35 mouse cellular contexts compared by ENCODE assay signal in the genomic region with DNA sequence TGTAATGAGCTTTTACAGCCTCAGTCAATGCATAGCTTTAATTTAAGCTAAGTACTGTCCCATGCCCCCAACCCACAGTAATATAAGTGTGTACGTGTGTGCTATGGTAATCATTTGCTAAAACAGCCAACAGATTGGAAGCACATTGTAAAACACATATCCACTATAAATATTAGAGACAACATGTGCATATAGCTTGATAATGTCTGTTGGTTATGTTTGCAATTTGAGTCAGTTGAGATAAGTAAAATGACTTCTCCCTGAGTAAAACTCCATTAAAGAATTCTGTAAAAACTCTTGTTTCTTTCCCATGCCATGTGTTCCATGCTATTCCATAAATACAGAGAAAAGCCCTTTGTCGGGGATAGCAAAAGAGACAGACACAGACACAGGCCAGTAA. TPM values are rescaled to one million over a fixed set of nuclear protein-coding genes. Genes with fewer than 3 reads are reported as not detected.
"Had no signal": no experiment of that assay in that cellular context is flagged by ENCODE, and none has a peak within 500 bp of the region (broad histone marks: within the 10 kb centered on the region; RNA-seq: fewer than 3 reads in every experiment).

No protein-coding gene starts in this region.

- H3K4me1 ChIP-seq: intestine, embryonic 15.5 days; kidney, embryonic 15.5 days had no signal

- H3K9me3 ChIP-seq: heart, embryonic 10.5 days; heart, embryonic 12.5 days; heart, embryonic 13.5 days; heart, embryonic 15.5 days; hindbrain, embryonic 10.5 days; hindbrain, embryonic 12.5 days; hindbrain, embryonic 13.5 days; hindbrain, embryonic 15.5 days; intestine, embryonic 15.5 days; kidney, embryonic 15.5 days had no signal

- H3K36me3 ChIP-seq: heart, embryonic 10.5 days; heart, embryonic 12.5 days; heart, embryonic 13.5 days; heart, embryonic 15.5 days; hindbrain, embryonic 10.5 days; hindbrain, embryonic 12.5 days; hindbrain, embryonic 13.5 days; hindbrain, embryonic 15.5 days; intestine, embryonic 15.5 days; kidney, embryonic 15.5 days had no signal

- H3K4me2 ChIP-seq: heart, embryonic 11.5 days; heart, embryonic 12.5 days; heart, embryonic 13.5 days; heart, embryonic 15.5 days; hindbrain, embryonic 12.5 days; hindbrain, embryonic 13.5 days; hindbrain, embryonic 14.5 days; hindbrain, embryonic 15.5 days; intestine, embryonic 15.5 days; kidney, embryonic 15.5 days had no signal

- H3K9ac ChIP-seq: heart, embryonic 12.5 days; heart, embryonic 13.5 days; heart, embryonic 15.5 days; hindbrain, embryonic 12.5 days; hindbrain, embryonic 13.5 days; hindbrain, embryonic 14.5 days; hindbrain, embryonic 15.5 days; intestine, embryonic 15.5 days; kidney, embryonic 15.5 days had no signal

- H3K27me3 ChIP-seq: heart, embryonic 12.5 days; heart, embryonic 13.5 days; heart, embryonic 15.5 days; hindbrain, embryonic 12.5 days; intestine, embryonic 15.5 days; kidney, embryonic 15.5 days had no signal

- DNase-seq: heart, postnatal 10 days; heart, postnatal 14 days; heart, postnatal 36 days; heart, postnatal 4 days; kidney, adult 18-20 months; kidney, adult 2 months; kidney, adult 8-10 months; kidney, adult 9 months; kidney, postnatal 10 days; kidney, postnatal 14 days; kidney, postnatal 25 days; kidney, postnatal 36 days; kidney, postnatal 4 days; layer of hippocampus, adult 9-11 months; layer of hippocampus, postnatal 36 days had no signal

- ATAC-seq: hindbrain, embryonic 16.5 days; hindbrain, postnatal 0 days; inflammation-experienced regulatory T-cells, adult 6 months; intestine, embryonic 15.5 days; intestine, embryonic 16.5 days; intestine, postnatal 0 days had no signal

- H3K27ac ChIP-seq: heart, embryonic 10.5 days; heart, embryonic 13.5 days; heart, embryonic 15.5 days; hindbrain, embryonic 10.5 days; hindbrain, embryonic 12.5 days; hindbrain, embryonic 13.5 days; hindbrain, embryonic 14.5 days; hindbrain, embryonic 15.5 days; hindbrain, postnatal 0 days; intestine, embryonic 15.5 days; kidney, embryonic 15.5 days; kidney, postnatal 0 days; layer of hippocampus, adult 2 months; left cerebral cortex, adult 2 months had no signal

- H3K4me3 ChIP-seq: heart, embryonic 10.5 days; heart, embryonic 12.5 days; heart, embryonic 13.5 days; heart, embryonic 15.5 days; hindbrain, embryonic 10.5 days; hindbrain, embryonic 12.5 days; hindbrain, embryonic 13.5 days; hindbrain, embryonic 15.5 days; intestine, embryonic 15.5 days; kidney, embryonic 15.5 days; layer of hippocampus, adult 2 months; left cerebral cortex, adult 2 months had no signal

RNA-seq across cellular contexts. Expression of a gene that starts 4.2 kb away (rescaled TPM):
- polyA plus RNA-seq: inflammation-experienced regulatory T-cells, adult 6 months had no signal
